Mouse (Mus musculus) brain, embryonic 14.5 days (tissue): ENCODE data around the gene Capsl.

Experiments
- CTCF ChIP-seq: fragments of 200-500 bp; IDR thresholded peaks from 2 replicates; pipeline ENCODE4 v1.5.1; 2012; ENCODE audit warnings: inconsistent platforms, mild to moderate bottlenecking, moderate library complexity, borderline replicate concordance; ENCODE audit not compliant: insufficient read depth, insufficient read length; ENCODE audit errors: extremely low read depth
- POLR2A ChIP-seq: fragments of 200-500 bp; IDR thresholded peaks from 2 replicates; pipeline ENCODE4 v1.6.1; 2012; ENCODE audit warnings: mild to moderate bottlenecking, inconsistent platforms, borderline replicate concordance; ENCODE audit not compliant: poor library complexity, insufficient read depth, insufficient read length, severe bottlenecking; ENCODE audit errors: extremely low read depth

- TF ChIP-seq CTCF, result no peak
- TF ChIP-seq POLR2A, result no peak
These were observed 28.2 kb downstream of the Capsl start for GRCm38 (mm10) chr15:9464039-9464438.
